Mouse (Mus musculus) midbrain, postnatal 0 days (tissue): ENCODE measurements around the gene Ush2a. TPM values are rescaled to one million over a fixed set of nuclear protein-coding genes. Genes with fewer than 3 reads are reported as not detected.

Experiments
- ATAC-seq: fragments of 200-750 bp; cut with Nextera tagmentation; 2 replicates; pipeline ENCODE4 v1.8.0; 2017; ENCODE audit warnings: moderate number of reproducible peaks, mild to moderate bottlenecking, moderate TSS enrichment, moderate library complexity; ENCODE audit not compliant: low FRiP score
- DNase-seq: peaks from one replicate; pipeline ENCODE4 v3.0.0-alpha.2; 2015; ENCODE audit warnings: low spot score
- H3K27ac ChIP-seq: fragments of 300-500 bp; sonication (generic); 2 replicates; pipeline ENCODE4 v1.5.1; 2014; ENCODE audit warnings: low read depth, mild to moderate bottlenecking, low read length, mixed read lengths
- H3K27me3 ChIP-seq: fragments of 300-500 bp; sonication (generic); 2 replicates; pipeline ENCODE4 v1.6.1; 2014; ENCODE audit warnings: low read length, control low read depth, mixed read lengths; ENCODE audit not compliant: insufficient read depth
- H3K36me3 ChIP-seq: fragments of 300-500 bp; sonication (generic); 2 replicates; pipeline ENCODE4 v1.6.1; 2014; ENCODE audit warnings: low read length, control low read depth, mixed read lengths; ENCODE audit not compliant: insufficient read depth
- H3K4me1 ChIP-seq: fragments of 300-500 bp; sonication (generic); 2 replicates; pipeline ENCODE4 v1.6.1; 2014; ENCODE audit warnings: mild to moderate bottlenecking, control low read depth, antibody characterized with exemption, low read length, mixed read lengths; ENCODE audit not compliant: insufficient read depth
- H3K4me2 ChIP-seq: fragments of 300-500 bp; sonication (generic); 2 replicates; pipeline ENCODE4 v1.6.1; 2014; ENCODE audit warnings: low read depth, mild to moderate bottlenecking, low read length, mixed read lengths; ENCODE audit not compliant: poor library complexity, severe bottlenecking
- H3K4me3 ChIP-seq: fragments of 300-500 bp; sonication (generic); 2 replicates; pipeline ENCODE4 v1.5.1; 2014; ENCODE audit warnings: low read depth, mild to moderate bottlenecking, low read length, moderate library complexity
- H3K9ac ChIP-seq: fragments of 300-500 bp; sonication (generic); replicated peaks from 2 replicates; pipeline ENCODE4 v1.6.1; 2014; ENCODE audit warnings: mild to moderate bottlenecking, low read length, moderate library complexity, mixed read lengths; ENCODE audit not compliant: poor library complexity, severe bottlenecking
- H3K9me3 ChIP-seq: fragments of 300-500 bp; sonication (generic); 2 replicates; pipeline ENCODE4 v1.6.1; 2016; ENCODE audit warnings: low read length, control low read depth
- CTCF ChIP-seq: IDR thresholded peaks from 2 replicates; pipeline ENCODE4 v1.5.1; 2016; ENCODE audit warnings: antibody characterized with exemption, mild to moderate bottlenecking
- WGBS: fragments of 180-500 bp; shearing (Covaris S2); extraction: QIAGEN DNeasy Blood & Tissue Kit; methylation state at CpG from one replicate; pipeline ENCODE4 v1.1.7; 2014; 5-methylcytosine and 5-hydroxymethylcytosine counted together
- polyA plus RNA-seq: library from polyadenylated mRNA; unstranded; fragments of >200 nt; fragmentation: Nextera tagmentation; extraction: Ambion mirVana; gene quantifications from 2 replicates; pipeline ENCODE4 v1.2.1, GENCODE M21; 2015
- total RNA-seq: library from RNA; depleted of rRNA; stranded (reverse); fragments of >200 nt; gene quantifications from 2 replicates; pipeline ENCODE4 v1.2.3, GENCODE M21; 2014

Ush2a gene
- total and polyA plus RNA-seq, 2 experiments from 2014 or later, result 0.10 to 0.38 TPM

DNA sequence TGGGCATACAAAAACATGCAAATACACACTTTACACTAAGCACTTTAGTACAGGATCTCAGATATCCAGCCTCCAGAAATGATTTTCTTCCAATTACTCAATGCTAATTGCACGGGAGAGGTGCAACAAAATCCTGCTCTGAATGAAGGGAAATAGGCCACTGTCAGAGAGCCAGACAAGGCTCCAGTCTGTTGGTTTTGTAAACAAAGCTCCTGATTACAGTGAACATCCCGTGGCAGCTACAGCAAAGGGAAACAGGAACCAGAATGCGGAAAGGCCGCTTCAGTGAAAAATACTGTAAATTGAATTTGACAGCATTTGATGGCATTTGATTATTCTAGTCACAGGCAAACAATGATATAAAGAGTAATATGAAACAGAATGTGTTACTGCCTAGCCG is 604.1 kb downstream of the Ush2a start:
- Histone ChIP-seq H3K27me3 (no peaks in the 10 kb centered on the region), H3K4me2 (no peak overlapping the region), H3K4me1 (no peaks in the 10 kb centered on the region; the same call in 1 of the 2 replicates), H3K4me3 (no peak overlapping the region), H3K9me3 (no peaks in the 10 kb centered on the region), H3K36me3 (no peaks in the 10 kb centered on the region), H3K27ac (no peak overlapping the region), H3K9ac (no peak overlapping the region)
- TF ChIP-seq CTCF, result no peak
- 34% methylated on average over 5 of the region's 5 CpGs for WGBS
- DNase-seq (no peak), ATAC-seq (no peak)

DNA sequence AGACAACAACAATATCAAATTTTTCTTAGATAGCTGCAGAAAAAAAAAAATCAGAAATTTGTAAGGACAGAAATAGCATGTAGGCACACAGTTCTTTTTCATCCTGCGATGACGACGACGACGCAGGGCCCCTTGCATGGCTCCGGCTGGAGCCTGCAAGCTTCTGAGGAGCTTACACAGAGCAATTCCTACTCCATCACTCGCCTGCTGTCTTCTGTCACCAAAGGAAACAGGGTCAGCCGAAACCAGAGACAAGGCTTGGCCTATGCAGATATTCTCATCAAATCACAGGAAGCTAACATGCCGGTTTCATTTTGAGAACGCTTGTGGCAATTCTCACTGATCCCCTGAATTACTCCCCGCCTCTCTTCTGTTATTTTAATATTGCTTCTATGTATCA is 604.7 kb downstream of the Ush2a start:
- Histone ChIP-seq H3K9ac (no peak overlapping the region), H3K4me1 (no peaks in the 10 kb centered on the region; the same call in 1 of the 2 replicates), H3K36me3 (no peaks in the 10 kb centered on the region), H3K27ac (no peak overlapping the region), H3K4me3 (no peak overlapping the region), H3K27me3 (no peaks in the 10 kb centered on the region), H3K9me3 (no peaks in the 10 kb centered on the region), H3K4me2 (no peak overlapping the region)
- no peak for TF ChIP-seq CTCF
- 74% methylated on average over 11 of the region's 11 CpGs for WGBS
- no peak for DNase-seq
- no peak for ATAC-seq

DNA sequence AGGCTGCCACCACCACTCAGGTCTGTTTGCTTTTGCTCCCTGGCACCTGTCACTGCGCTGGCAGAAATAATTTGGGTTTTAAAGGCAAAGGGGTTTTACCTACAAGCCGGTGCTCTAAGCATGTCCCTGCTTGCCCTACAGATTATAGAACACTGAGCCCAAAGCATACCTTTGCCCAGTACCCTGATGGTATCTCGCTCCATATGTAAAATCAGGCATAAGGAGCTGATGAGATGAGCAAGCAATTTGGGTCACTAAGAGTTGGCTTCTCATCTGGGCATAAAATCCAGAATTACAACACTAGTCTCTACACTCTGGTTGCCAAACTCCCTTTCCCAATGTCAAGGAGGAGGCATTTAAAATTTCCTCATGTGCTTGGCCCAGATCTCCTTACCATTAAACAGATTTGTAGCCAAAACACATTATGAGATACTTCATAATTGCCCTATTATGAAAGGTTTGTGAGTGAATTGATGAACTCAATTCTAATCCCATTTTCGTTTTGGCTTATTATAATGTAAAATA is 616.8 kb downstream of the Ush2a start:
- H3K27ac ChIP-seq, result no peak overlapping the region
- no peaks in the 10 kb centered on the region for H3K4me1 ChIP-seq
- no peaks in the 10 kb centered on the region for H3K36me3 ChIP-seq
- no peak for TF ChIP-seq CTCF
- DNase-seq (no peak), ATAC-seq (no peak)
- no peak overlapping the region for H3K9ac ChIP-seq
- H3K4me2 ChIP-seq, result no peak overlapping the region
- H3K9me3 ChIP-seq, result no peaks in the 10 kb centered on the region
- no peak overlapping the region for H3K4me3 ChIP-seq
- H3K27me3 ChIP-seq, result no peaks in the 10 kb centered on the region
- 88% methylated on average over 4 of the region's 4 CpGs for WGBS

DNA sequence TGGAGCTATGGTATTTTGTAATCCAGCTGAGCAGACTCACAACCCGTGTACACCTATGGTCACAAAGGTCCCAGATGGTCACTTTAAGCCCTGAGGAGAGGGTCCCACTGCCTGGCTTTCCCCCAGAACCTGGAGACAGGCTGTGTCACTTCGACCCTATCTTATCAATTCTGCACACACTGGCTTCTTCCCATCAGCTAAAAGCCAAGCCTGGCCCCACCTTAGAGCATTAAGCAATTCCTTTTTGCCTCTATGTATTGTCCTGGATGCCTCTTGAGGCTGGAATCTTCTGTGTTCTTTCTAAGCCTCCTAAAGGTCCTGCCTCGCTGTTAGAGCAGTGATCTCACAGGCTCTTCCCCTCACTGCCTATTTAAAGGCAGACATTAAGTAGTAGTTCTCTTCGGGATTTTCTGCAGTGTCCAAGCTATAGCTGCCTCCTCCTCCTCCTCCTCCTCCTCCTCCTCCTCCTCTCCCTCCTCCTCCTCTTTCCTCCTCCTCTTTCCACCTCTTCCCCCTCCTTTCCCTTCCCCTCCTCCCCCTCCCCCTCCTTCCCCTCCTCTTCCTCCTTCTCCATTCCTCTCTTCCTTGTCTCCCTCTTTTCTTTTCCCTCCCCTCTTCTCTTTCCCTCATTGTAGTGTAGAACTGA is 635.2 kb downstream of the Ush2a start:
- H3K27me3 ChIP-seq, result no peaks in the 10 kb centered on the region
- H3K4me1 ChIP-seq, result no peaks in the 10 kb centered on the region
- H3K4me3 ChIP-seq, result no peak overlapping the region
- H3K27ac ChIP-seq, result no peak overlapping the region
- 60% methylated on average over 4 of the region's 4 CpGs for WGBS
- no peak overlapping the region for H3K9ac ChIP-seq
- DNase-seq (no peak), ATAC-seq (no peak)
- H3K9me3 ChIP-seq, result no peaks in the 10 kb centered on the region
- no peaks in the 10 kb centered on the region for H3K36me3 ChIP-seq
- no peak for TF ChIP-seq CTCF
- no peak overlapping the region for H3K4me2 ChIP-seq

DNA sequence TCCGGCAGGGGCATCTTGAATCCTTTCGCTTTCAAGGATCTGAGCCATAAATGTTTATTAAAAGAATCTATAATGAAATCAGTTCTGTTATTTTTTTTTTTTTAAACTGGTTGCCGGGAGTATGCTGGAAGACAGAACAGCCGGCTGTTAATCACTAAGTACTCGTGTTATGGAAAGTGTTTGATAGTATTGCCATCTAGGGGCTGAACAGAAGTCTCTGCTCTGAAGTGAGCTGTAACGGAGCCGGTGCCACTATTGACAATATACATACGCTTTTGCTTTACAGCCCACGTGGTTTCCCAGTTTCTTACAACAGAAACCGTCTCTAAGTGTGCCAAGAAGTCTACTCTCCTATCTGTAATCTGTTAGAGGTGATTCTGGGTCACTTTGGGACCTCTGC is 642.3 kb downstream of the Ush2a start:
- H3K9ac ChIP-seq, result no peak overlapping the region
- no peaks in the 10 kb centered on the region for H3K9me3 ChIP-seq
- H3K36me3 ChIP-seq, result no peaks in the 10 kb centered on the region
- ATAC-seq, result peak; percentile 77; the same call in 1 of the 2 replicates
- no peak overlapping the region for H3K4me3 ChIP-seq
- no peak overlapping the region for H3K4me2 ChIP-seq
- H3K27ac ChIP-seq, result no peak overlapping the region
- DNase-seq, result peak; percentile 87
- no peaks in the 10 kb centered on the region for H3K27me3 ChIP-seq
- WGBS, result 25% methylated on average over 10 of the region's 10 CpGs
- no peaks in the 10 kb centered on the region for H3K4me1 ChIP-seq
- TF ChIP-seq CTCF, result peak; percentile 77

DNA sequence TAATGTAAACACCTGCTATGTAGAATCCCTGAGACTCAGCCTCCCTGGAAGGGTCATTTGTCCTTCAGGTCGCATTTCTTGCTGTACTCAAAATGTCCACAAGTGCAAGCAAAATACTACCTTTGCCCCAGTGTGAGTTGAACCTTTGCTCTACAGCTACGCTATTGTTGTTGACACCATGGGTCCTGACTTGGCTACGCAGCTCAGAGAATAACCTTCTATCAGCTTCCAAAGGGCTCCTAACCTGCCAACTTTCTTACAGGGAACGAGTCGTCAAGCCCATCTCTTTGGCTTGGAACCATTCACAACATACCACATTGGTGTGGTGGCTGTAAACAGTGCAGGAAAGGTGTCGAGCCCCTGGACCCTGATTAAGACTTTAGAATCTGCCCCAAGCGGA is 644.4 kb downstream of the Ush2a start:
- H3K27ac ChIP-seq, result no peak overlapping the region
- DNase-seq (no peak), ATAC-seq (no peak)
- WGBS, result 92% methylated on average over 7 of the region's 7 CpGs
- H3K9ac ChIP-seq, result no peak overlapping the region
- H3K4me2 ChIP-seq, result no peak overlapping the region
- no peak for TF ChIP-seq CTCF
- H3K4me3 ChIP-seq, result no peak overlapping the region
- no peaks in the 10 kb centered on the region for H3K36me3 ChIP-seq
- H3K9me3 ChIP-seq, result no peaks in the 10 kb centered on the region
- H3K27me3 ChIP-seq, result no peaks in the 10 kb centered on the region
- no peaks in the 10 kb centered on the region for H3K4me1 ChIP-seq
